Mouse (Mus musculus) stomach, postnatal 0 days (tissue): ENCODE results near the gene Ms4a6b. TPM values are rescaled to one million over a fixed set of nuclear protein-coding genes. Genes with fewer than 3 reads are reported as not detected.
"Not testable (repeated sequence)": the region's sequence is repeated elsewhere in the genome, so short reads cannot be mapped to it uniquely, and the experiment has no call there.

Experiments used
- ATAC-seq: fragments of 200-750 bp; cut with Nextera tagmentation; 2 replicates; pipeline ENCODE4 v1.8.0; 2017; ENCODE audit not compliant: low FRiP score, low TSS enrichment
- DNase-seq: peaks from one replicate; pipeline ENCODE4 v3.0.0-alpha.2; 2016; ENCODE audit warnings: low spot score
- H3K27ac ChIP-seq: fragments of 300-500 bp; sonication (generic); replicated peaks from 2 replicates; pipeline ENCODE4 v1.5.1; 2014; ENCODE audit warnings: mild to moderate bottlenecking, control low read depth
- H3K27me3 ChIP-seq: fragments of 300-500 bp; sonication (generic); 2 replicates; pipeline ENCODE4 v1.6.1; 2014; ENCODE audit warnings: low read length; ENCODE audit not compliant: control insufficient read depth, insufficient read depth
- H3K36me3 ChIP-seq: fragments of 300-500 bp; sonication (generic); 2 replicates; pipeline ENCODE4 v1.6.1; 2014; ENCODE audit warnings: low read length, mixed read lengths; ENCODE audit not compliant: control insufficient read depth, insufficient read depth
- H3K4me1 ChIP-seq: fragments of 300-500 bp; sonication (generic); replicated peaks from 2 replicates; pipeline ENCODE4 v1.6.1; 2014; ENCODE audit warnings: antibody characterized with exemption; ENCODE audit not compliant: control insufficient read depth, insufficient read depth
- H3K4me2 ChIP-seq: fragments of 300-500 bp; sonication (generic); replicated peaks from 2 replicates; pipeline ENCODE4 v1.6.1; 2014; ENCODE audit warnings: low read depth, mild to moderate bottlenecking, control low read depth, moderate library complexity
- H3K4me3 ChIP-seq: fragments of 300-500 bp; sonication (generic); 2 replicates; pipeline ENCODE4 v1.5.1; 2014; ENCODE audit warnings: low read depth, low read length, control low read depth
- H3K9ac ChIP-seq: fragments of 300-500 bp; sonication (generic); 2 replicates; pipeline ENCODE4 v1.6.1; 2014; ENCODE audit warnings: mild to moderate bottlenecking, low read length, control low read depth, mixed read lengths
- H3K9me3 ChIP-seq: fragments of 300-500 bp; sonication (generic); 2 replicates; pipeline ENCODE4 v1.6.1; 2016; ENCODE audit warnings: low read length; ENCODE audit not compliant: control insufficient read depth
- CTCF ChIP-seq: IDR thresholded peaks from 2 replicates; pipeline ENCODE4 v1.5.1; 2016; ENCODE audit warnings: antibody characterized with exemption, low read depth, mild to moderate bottlenecking, moderate library complexity
- EP300 ChIP-seq: optimal IDR thresholded peaks from 2 replicates; pipeline ENCODE3; 2016; ENCODE audit warnings: antibody characterized with exemption
- WGBS: fragments of 180-500 bp; shearing (Covaris S2); extraction: QIAGEN DNeasy Blood & Tissue Kit; methylation state at CpG from one replicate; pipeline ENCODE4 v1.1.7; 2014; 5-methylcytosine and 5-hydroxymethylcytosine counted together
- polyA plus RNA-seq: library from polyadenylated mRNA; unstranded; fragments of >200 nt; fragmentation: Nextera tagmentation; extraction: Ambion mirVana; gene quantifications from 2 replicates; pipeline ENCODE4 v1.2.1, GENCODE M21; 2015

Gene Ms4a6b
- polyA plus RNA-seq, 1 experiment from 2014 or later, result 6.9 TPM

DNA sequence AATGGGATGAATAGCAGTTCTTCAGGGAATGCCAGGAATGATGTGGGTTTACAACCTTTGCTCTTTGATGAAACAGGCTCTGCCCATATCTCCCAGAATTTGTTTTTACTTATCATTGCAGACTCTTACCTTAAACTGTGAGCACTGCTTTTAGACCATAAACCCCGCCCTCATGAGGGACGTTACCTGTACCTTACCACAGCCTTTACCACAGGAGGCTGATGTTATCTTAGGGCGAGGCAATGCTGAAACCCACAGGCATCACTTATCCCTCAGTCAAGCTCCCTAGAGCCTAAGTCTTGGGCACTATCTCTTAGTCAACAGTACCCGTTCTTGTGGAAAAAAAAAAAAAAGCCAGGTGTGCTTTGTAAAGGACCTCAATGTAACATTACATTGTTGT lies 533 bp downstream of the Ms4a6b start:
- H3K9ac ChIP-seq, result no peak overlapping the region
- 42% methylated on average over 4 of the region's 4 CpGs for WGBS
- TF ChIP-seq EP300 (no peak), CTCF (no peak)
- ATAC-seq (no peak), DNase-seq (no peak)
- H3K4me3 ChIP-seq, result no peak overlapping the region
- H3K27ac ChIP-seq, result no peak overlapping the region
- H3K27me3 ChIP-seq, result no peaks in the 10 kb centered on the region
- H3K4me2 ChIP-seq, result no peak overlapping the region
- no peaks in the 10 kb centered on the region for H3K4me1 ChIP-seq
- H3K36me3 ChIP-seq, result no peaks in the 10 kb centered on the region
- no peaks in the 10 kb centered on the region for H3K9me3 ChIP-seq

DNA sequence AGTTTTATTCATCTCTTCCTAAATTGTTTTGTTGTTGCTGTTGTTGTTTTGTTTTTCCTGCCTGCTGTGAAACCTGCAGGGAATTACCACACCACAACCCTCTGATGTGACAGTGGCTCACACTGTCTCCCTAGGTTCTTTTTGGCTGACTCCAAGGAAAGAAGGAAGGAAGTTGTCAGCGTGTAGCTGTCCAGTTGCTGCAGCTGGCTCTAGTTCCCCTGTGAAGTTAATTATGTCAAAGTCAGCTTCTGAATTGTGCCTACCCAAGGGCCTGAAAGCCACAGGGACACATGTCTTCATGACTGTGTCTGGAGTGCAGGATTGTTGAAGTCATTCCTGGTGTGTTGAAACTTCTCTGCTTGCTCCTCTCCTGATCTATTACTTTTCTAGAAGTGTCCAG lies 1.1 kb downstream of the Ms4a6b start:
- not testable (repeated sequence) for ATAC-seq, H3K36me3 ChIP-seq, H3K4me1 ChIP-seq, H3K4me2 ChIP-seq, H3K27ac ChIP-seq, H3K9ac ChIP-seq, H3K9me3 ChIP-seq, H3K27me3 ChIP-seq, H3K4me3 ChIP-seq, DNase-seq
- 32% methylated on average over 1 of the region's 1 CpGs for WGBS

DNA sequence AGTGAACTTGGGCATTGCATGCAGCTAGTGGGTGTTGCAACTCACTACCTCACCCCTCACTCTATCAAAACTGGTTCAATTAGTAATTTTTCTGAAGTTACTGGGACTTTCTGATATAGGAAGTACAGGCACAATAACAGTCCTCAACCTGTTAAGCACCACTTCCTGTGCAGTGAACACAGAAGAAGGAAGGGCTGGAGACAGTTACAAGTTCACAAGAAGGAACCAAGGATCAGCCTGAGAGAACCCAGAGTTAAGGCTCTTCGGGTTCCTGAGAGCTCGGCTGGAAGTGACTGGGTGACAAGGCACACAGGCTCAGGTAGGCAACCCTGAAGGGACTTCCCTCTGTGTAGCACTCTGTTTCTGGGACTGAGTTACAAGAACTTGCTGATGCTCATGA lies 2.0 kb downstream of the Ms4a6b start:
- H3K27me3 ChIP-seq, DNase-seq, H3K4me3 ChIP-seq, H3K9ac ChIP-seq, H3K4me1 ChIP-seq, H3K36me3 ChIP-seq, H3K9me3 ChIP-seq, H3K4me2 ChIP-seq, ATAC-seq, H3K27ac ChIP-seq: not testable (repeated sequence)
- WGBS, result 71% methylated on average over 2 of the region's 2 CpGs

DNA sequence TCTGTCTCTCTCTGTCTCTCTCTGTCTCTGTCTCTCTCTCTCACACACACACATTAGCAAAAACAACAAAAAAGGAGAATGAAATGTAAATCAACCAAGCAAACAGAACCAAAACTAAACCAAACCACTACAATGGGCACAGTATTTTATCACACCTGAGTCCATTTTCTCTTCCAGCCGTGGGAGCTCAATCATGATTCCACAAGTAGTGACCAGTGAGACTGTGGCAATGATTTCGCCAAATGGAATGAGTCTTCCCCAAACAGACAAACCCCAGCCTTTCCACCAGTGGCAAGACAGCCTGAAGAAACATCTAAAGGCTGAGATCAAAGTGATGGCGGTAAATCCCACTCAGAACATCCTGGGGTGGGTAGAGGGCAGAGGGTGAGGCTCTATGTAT lies 3.8 kb downstream of the Ms4a6b start:
- TF ChIP-seq EP300 (no peak), CTCF (no peak)
- no peaks in the 10 kb centered on the region for H3K4me1 ChIP-seq
- no peak overlapping the region for H3K4me2 ChIP-seq
- H3K9ac ChIP-seq, result no peak overlapping the region
- no peak overlapping the region for H3K4me3 ChIP-seq
- H3K27me3 ChIP-seq, result no peaks in the 10 kb centered on the region
- WGBS, result 83% methylated on average over 3 of the region's 3 CpGs
- no peaks in the 10 kb centered on the region for H3K36me3 ChIP-seq
- no peak overlapping the region for H3K27ac ChIP-seq
- DNase-seq (no peak), ATAC-seq (no peak)
- H3K9me3 ChIP-seq, result no peaks in the 10 kb centered on the region

DNA sequence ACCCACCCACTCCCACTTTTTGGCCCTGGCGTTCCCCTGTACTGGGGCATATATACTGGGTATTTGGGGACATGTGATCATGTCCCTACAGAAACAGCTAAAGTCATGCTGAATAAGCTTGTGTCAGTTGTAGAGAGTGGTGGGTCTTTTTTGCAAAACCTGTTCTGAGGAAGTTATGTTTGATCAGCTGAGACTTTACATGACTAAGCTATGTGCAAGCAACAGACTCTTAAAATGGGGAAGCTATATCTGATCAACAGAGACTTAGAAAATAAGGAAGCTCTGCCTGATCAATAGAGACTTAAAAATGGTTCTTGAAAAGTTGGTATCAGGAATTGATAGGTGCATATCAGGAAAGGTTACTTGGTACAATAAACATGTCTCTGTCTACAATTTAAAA lies 17.1 kb downstream of the Ms4a6b start:
- no peak overlapping the region for H3K4me3 ChIP-seq
- no peaks in the 10 kb centered on the region for H3K9me3 ChIP-seq
- no peak overlapping the region for H3K4me2 ChIP-seq
- no peak for DNase-seq
- H3K27me3 ChIP-seq, result no peaks in the 10 kb centered on the region
- H3K36me3 ChIP-seq, result no peaks in the 10 kb centered on the region
- 85% methylated on average over 1 of the region's 1 CpGs for WGBS
- no peaks in the 10 kb centered on the region for H3K4me1 ChIP-seq
- no peak for TF ChIP-seq CTCF
- TF ChIP-seq EP300, result no peak
- no peak for ATAC-seq
- no peak overlapping the region for H3K9ac ChIP-seq
- H3K27ac ChIP-seq, result no peak overlapping the region

DNA sequence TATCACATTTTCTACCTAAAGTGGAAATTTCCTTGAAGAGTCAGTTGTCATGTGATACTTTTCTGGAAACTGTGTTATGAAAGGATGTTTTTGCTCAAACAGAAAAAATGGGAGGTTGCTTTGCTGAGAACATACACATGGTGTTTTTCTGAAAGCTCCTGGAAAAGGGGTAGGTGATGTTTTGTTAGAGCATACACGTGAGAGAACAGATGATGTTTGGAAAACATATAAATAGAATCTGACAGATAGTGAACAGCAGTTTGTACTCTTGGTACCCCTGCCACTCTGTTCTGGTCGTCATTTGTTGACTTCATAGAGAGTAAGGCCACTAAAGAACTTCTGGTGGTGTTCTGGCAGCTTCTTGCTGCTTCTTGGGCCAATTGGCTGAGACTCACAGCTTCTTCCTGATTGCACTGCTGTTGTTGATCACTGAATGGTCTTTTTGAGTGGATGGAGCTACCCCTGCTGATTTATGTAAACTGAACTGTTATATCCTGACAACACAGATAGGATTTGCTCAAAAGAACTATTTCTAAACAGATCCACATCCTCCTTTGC lies 17.7 kb downstream of the Ms4a6b start:
- H3K4me1 ChIP-seq, result no peaks in the 10 kb centered on the region
- H3K4me2 ChIP-seq, result no peak overlapping the region
- no peaks in the 10 kb centered on the region for H3K36me3 ChIP-seq
- 22% methylated on average over 2 of the region's 2 CpGs for WGBS
- H3K4me3 ChIP-seq, result no peak overlapping the region
- no peak for ATAC-seq
- H3K9me3 ChIP-seq, result no peaks in the 10 kb centered on the region
- H3K27me3 ChIP-seq, result no peaks in the 10 kb centered on the region
- DNase-seq, result no peak
- TF ChIP-seq EP300 (no peak), CTCF (no peak)
- no peak overlapping the region for H3K9ac ChIP-seq
- no peak overlapping the region for H3K27ac ChIP-seq
